Mouse (Mus musculus) retina, adult 2 months (tissue): ENCODE data around the gene Rasgrf2.

Experiments
- DNase-seq: peaks from one replicate; pipeline ENCODE4 v3.0.0-alpha.2; 2012; ENCODE audit warnings: low read depth, low spot score

The Rasgrf2 gene

DNA sequence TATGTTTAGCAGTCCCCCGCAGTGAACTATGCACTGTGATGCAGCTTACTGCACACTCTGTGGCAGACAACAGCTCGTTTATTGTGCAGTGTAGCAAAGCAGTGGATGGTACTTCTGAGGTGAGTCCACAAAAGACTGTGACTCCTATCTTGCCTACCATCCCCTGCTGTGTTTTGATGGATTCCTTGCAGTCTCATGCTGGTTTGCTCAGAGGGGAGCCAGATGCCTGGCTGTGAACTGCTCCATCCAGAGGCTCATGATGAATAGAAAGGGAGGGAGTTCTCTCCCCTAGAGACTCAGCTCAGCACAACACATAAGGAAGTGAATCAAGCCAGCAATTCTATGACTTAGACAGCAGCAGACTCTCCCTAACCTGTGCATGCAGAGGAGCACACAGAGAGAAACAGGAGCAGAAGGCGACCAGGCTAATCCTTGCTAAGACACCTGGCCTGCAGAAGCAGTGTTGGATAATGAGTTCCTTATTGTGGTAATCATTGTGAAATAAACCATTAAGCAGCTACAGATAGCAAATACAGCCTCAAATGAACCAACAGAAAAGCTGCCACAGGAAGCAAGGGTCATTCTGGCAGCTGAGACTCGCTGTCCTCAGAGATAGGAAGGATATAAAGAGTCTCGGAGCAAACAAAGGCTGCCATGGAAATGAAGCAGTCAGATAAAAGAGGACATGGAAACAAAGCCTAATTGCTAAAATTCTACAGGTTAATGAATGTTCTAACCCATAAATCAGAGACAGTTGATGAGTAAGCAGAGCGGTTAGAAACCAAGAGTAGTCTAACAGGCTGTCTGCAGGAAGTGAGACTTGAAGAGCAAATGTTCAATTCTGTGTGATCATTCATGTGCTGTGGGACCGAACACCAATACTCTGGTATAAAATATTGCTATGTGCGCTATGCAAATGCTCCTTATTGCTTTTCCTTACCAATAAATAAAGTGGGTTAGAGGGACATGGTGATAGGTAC lies 89.6 kb downstream of the Rasgrf2 start:
- no peak for DNase-seq

DNA sequence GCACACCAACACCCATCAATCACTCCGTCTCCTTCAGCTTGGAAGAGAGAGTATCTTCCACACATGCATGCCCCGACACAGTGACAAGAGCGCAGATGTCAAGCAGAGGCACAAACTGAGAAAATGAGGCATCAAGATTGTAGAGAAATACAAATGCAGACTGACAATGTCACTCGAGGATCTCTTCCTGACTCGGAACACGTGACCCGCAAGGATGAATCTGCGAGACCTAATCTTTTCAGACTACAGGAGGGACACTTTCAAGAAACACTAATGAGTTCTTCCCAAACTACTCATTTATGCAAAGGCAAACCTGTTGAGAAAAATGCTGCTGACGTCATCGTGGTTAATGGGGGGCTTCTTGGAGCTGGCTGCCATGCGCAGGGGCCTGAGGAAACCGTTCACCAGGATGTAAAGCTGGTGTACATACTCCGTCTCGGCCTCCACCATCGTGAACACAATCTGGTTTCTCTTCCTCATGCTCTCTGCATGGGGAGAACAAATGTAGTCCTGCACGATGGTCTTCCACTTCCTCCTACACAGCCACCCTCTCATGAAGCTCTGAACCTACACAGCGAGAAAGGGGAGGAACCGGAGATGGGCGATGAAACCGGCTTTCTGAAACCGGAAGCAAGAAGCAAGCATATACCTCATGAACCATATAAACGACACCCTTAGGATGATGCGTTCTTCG lies 100.9 kb downstream of the Rasgrf2 start:
- DNase-seq: no peak

DNA sequence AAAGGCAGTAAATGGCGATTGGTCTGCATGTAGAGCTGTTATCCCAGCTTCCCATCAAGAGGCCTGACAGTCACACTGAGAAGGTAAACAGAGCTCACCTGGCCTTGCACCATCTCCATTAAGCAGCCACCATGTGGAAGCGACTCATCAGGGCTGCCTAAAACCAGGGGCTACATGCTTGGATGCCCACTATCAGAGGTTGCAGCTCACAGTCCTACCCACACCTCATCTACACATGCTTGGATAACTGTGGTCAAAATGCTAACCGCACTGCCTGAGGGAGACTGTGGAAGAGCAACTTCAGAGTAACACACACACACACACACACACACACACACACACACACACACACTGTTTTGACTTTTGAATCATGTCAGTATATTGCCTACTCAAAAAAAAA lies 101.8 kb downstream of the Rasgrf2 start:
- no peak for DNase-seq

DNA sequence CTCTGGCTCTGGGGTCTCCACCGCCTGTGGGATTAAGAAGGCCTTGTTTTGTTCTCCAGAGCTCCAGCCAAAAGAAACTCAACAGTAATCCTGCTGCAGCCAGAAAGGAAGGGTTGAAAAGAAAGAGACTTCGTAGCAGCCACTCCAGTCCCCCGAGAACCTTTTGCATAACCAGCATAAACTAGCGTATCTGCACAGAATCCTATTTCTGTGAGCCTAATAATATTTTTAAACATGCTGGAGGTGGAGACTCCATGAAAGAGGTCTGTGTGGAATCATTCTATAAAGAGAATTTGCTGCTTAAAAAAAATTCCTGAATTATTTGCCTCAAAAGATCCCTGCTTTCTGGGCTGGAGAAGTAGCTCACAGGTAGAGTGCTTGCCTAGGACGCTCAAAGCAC lies 103.5 kb downstream of the Rasgrf2 start:
- no peak for DNase-seq

DNA sequence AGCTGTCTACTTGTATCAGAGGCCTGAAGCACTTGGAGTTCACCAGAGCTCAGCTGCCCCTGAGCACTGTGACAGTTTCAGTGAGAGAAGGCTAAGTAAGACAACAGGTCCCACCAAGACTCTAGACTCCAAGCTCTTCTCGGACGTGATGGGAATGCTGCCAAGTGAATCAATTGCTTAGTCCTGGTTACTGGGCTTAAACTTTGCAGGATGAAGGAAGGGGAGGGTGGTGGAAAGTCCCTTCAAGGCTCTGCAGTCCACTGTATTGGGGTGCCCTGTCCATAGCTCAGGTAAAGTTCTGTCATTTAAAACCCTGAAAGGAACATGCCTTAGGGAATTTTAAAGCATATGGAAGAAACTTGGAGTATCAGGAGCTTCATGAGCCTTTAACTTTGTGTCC lies 104.8 kb downstream of the Rasgrf2 start:
- DNase-seq: no peak

DNA sequence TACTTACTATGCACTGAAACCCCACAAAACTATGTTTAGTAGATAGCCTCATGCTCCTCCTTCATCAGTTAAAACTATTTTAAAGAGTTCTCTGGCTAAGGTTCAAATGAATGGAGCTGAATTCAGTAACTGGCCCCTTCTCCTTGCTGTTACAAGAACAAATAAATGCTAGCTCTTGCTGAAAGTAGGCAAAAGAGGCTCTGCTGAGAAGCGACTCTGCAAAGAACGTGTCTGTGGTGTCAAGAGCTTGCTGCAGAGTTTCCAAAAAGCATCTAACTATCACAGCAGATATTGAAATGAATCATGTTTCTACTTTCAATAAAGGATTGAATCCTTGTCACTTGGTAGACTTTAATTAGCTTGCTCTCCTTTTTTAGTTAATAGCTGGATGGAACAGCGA lies 106.3 kb downstream of the Rasgrf2 start:
- no peak for DNase-seq

DNA sequence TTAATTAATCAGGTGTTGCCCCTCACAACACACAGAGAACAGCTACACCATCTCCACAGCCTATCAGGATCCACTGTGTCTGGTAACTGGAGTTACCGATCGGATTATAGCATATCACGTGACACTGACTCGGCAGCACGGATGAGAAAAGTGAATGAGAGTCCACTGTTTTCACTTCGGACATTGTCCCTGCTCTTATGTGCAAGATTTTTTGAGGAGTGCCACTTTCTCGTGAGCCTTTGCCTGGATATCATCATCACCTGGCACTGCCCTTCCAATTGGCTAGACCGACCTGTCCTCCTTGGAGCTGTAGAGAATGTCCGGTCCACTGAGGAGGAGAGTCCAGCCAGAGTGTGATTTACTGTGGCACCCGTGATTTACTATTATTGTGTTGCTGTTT lies 109.3 kb downstream of the Rasgrf2 start:
- DNase-seq: no peak

DNA sequence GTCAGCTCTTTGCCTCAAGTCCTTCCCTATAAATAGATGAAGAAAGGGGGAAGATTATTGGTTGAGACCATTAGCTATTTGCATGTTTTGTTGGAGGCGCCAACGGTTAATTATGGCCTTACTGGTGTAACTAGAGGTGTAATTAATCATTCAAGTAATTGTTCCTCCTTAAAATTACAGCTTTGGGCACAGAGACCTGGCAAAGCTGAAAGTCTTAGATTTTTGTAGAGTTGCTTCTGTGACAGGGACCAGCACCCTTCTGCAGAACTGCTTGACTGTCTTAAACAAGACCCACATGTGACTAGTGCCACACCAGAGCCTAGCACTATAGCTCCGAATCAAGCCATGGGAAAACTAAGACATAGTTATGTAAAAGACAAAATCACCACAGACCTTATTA lies 134.5 kb downstream of the Rasgrf2 start:
- DNase-seq: no peak

DNA sequence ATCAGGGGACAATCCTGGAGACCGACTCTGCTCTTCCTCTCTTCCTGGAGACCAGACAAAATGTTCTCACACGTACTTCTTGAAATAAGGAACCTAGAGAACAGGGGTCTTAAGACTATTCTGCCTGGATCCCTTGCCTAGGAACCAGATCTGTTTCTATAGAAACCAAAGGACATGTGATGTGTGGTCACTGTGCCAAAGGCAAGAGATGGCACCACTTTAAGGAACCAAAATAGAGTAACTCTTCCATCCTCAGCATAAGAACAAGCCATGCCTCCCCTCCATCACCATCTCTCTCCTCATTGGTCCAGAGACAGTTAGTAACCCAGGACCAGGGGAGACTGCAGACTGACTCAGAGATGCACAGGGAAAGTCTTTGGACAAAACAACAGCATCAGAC lies 140.0 kb downstream of the Rasgrf2 start:
- no peak for DNase-seq

DNA sequence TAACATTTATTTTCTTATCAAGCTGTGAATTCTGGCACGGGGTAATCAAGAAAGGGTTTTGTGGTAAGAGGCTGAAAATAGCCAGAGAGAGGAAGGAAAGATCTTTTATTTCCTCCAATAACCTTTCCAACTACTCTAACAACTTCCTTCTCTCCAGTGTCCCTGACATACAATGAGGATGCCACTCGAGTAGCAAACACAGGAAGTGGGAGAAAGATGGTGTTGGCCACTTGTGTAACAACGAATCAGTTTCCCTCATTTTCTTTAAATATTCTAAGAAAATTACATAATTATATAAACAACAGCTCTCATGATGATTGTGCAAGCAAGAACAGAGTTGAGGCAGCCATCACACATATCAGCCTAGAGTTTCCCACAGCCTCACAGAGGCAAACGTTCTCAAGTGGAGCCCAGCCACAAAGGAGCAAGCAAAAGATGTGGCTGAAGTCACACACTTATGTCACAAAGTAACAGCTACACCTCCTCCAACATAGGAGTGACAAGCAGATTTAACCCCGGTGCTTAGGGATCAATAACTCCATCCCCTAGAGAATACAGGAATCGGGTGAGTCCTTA lies 140.7 kb downstream of the Rasgrf2 start:
- DNase-seq: no peak

DNA sequence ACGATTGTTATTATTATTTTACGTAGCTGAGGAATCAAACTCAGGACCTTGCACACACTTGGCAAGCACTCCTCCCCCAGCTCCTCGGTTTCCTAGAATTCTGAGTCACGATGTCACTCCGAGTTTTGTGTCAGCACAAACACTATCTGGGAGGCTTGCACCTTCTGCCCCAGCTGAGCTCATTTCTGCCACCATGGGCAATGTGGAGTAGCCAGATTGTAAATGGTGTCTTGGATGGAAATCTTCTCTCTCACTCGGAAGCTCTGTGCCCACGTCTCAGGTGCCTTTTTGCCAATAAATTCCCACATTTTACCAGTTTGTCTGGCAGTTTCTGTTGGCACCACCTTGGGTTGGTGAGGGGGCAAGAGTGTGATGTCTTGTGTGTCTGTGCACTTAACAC lies 143.1 kb downstream of the Rasgrf2 start:
- DNase-seq: no peak

DNA sequence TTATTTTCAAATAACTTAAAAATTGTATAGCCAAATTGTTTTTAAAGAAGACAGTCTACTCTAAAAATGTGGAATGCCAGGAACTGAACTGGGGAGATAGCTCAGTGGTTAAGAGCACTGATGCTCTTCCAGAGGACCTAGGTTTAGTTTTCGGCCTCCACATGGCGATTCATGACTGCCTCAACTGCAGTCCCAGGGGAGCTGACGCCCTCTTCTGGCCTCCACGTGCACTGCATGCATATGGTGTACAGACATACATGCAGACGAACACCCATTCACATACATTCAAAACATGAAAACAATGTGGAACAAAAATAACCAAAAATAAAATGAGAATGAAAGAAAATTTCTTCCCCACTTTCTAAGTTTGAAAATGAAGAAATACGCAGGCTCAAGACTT lies 144.5 kb downstream of the Rasgrf2 start:
- DNase-seq: no peak

DNA sequence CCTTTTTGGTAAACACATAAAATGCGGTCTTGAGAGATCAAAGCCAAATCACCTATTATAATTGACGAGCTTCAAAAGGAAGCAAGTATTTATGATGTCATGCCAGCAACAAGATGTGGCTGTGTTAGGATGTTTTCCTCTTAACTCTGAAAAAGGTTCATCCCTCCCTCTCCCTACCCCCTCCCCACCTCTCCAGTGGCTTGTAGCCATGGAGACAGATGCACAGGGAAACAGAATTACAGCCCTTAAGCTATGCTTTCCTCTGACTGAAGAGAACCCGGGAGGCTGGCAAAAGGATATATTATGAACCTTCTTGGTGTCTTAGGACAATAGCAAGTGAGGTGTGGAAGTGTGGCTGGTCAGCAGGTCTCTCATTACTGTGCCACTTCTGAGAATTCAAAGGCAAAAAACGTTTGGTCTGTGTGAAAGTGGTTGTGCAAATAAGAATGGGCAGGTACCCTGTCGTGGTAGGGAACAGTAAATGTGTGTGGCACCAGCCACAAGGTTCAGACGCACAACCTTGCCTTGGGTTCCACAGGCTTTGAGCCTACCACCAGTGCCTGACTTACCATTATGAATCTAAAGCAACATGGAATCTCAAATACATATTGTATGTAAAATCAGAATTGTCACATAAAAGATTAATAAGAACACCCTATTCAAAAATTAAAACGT lies 145.4 kb downstream of the Rasgrf2 start:
- DNase-seq: no peak

DNA sequence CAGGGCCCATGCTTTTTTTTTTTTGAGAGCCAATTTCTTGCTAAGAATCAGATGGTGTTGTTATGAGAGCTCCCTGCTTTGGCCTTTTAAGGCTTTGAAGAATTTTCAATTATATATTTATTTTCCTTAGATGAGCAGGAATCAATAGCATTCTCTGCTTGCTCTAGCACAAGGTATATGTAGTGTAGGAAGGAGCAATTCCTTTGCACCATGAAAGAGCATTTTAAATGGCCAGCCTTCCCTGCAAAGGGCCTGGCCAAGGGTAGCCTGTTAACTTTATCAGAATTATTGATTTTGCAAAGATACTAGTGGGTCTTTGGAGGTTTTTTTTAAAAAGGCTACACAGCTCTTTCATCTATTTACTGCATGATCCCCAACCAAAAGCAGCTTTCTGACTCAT lies 146.4 kb downstream of the Rasgrf2 start:
- no peak for DNase-seq

DNA sequence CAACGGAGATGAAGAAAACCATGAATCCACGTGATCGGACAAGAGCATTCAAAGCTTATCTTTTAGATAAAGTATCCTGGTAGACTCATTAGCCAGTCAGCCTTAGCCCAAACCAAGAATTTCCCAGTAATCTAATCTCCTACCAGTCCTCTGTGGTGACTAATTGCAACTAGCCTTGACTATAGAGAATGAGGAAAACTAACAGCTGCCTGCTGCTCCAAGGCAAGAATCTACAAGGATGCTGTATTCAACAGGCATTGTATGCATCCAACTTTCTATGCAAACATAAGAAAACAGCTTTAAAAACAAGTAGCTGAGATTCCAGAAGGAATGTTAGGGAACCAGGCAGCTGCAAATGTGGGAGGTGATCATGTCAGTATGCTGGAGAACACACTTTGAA lies 149.4 kb downstream of the Rasgrf2 start:
- no peak for DNase-seq

DNA sequence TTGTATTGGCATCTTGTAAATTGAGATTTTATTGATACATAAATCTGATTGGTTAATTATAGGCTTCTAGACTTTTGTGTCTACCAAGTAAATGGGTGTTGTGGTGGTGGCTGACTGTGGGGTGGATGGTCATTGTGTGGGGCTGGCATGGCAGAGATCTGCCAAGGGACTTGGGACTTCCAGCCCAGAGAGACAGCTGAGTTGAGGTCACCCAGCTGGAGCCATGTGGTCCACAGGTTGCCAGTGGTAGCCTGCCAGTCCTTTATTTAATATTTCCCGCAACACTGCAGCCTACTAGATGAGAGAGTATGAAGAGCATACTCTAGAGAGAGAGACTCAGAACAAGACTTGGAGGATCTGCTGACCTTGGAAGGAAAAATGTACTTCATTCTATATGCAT lies 150.0 kb downstream of the Rasgrf2 start:
- no peak for DNase-seq

DNA sequence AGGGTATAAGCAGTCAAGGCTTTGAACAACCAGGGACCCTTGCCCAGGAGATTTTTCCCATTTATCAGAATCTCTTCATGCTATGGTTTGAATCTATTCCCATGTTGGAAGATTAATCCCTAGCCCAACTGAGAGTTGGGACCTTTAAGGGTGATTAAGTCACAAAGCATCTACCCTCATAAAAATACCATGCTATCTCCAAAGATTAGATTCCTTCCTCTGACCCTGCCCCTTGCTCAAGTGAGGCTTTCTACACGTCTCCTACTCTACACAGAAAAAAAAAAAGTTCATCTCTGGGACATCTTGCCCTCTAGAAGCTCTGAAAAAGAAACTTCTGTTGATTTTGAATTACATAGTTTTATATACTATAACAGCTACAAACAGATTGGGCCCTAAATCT lies 154.5 kb downstream of the Rasgrf2 start:
- DNase-seq: no peak

DNA sequence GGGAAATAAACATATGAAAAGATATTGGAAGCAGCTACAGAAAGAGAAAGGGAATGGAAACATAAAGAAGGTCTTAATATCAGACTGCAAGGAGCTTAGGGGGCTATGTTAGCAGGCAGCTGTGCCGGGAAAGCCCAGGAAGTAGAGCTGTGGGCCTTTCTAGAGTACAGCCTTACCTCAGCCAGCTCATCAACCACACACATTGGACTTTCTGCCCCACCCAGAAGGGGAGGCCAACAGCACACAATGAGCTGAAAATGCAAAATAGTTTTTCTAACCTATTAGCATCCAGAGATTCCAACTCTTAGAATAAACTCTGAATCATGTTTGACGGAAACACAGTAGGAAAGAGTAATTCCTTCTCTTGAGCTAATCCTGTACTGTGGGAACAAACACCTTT lies 154.9 kb downstream of the Rasgrf2 start:
- DNase-seq: no peak

DNA sequence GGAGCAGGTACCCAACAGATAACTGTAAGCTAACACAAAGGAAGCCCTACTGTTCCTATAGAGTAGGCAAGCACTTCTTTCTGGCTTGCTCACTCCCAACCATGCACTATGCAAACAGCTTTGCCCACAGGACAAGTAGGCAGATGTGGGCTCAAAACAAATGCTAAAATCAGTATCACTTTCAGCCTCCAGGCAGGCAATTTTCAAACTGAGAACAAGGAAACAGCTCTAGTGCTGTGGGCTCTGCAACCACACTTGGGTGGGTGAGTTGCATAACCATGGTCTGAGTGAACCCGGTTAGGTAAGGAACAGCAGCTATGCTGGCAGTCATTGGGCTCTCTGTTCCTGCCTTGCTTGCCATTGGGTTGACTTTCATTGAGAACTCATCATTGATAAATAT lies 157.3 kb downstream of the Rasgrf2 start:
- DNase-seq: no peak

DNA sequence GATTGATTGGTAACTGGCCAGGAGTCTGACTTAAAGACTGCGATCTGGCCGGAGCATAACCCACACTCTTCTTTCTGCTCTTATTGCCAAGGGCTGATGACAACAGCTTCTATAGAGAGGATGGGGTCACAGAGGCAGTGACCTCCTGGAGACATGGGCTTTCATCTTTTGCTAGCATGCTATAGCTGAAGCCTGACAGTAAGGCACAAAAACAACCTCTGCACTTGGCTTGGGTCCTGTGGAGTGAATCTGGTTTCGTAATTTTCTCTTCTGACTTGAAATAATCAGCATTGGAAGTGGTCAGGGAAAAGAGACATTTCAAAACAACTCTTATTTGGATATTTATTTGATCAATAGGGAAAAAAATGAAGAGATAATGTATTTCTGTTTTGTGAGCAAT lies 160.2 kb downstream of the Rasgrf2 start:
- no peak for DNase-seq

DNA sequence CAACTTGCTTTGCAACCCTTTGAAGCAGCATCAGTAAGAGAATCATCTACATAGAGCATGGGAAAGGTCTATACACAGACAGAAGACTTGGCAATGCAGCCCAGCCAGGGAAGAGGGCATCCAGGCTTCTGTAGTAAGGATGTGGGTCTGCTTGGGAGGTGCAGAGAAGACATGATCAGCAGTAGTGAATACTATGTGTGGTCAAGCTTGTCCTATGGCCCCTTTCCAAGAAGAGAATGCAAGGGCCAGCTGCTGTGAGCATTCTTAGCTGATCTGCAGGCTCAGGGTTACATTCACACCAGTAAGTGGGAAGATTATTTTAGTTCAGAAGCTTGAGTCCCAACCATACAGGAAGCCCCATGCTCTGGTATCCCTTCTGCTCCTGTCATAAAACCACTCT lies 175.0 kb downstream of the Rasgrf2 start:
- no peak for DNase-seq

DNA sequence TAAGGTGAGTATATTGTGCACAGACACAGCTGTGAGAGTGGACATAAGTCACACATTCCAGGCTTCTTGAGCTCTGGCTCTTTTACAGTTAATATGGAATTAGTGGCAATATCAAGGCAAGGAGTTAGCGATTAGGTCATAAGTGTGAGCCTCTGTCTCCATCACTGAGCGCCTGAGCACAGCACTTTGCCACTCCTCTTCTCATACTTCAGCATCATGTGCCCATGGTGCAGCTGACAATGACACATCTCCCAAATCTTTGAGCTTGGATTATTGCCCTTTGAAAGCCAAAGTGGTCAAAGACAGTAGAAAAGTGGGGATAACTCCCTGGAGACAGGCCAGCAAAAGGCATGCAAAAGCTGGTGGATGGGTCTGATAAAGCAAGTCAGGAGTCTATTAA lies 175.8 kb downstream of the Rasgrf2 start:
- DNase-seq: no peak
